Mouse (Mus musculus): Measurements from ENCODE around the gene Rph3al.

Rph3al gene

GRCm38 (mm10) chr11:75938379-75938906 is at the start of gene Rph3al:
Gene Rph3al (minus strand): TSS chr11:75938429.
- DNase-seq, result no peak

- no peak for DNase-seq
Measured at GRCm38 (mm10) chr11:75985948-75986347, 47.7 kb upstream of the Rph3al start.

- DNase-seq, result no peak
Measured at GRCm38 (mm10) chr11:75984581-75984980, 46.4 kb upstream of the Rph3al start.

- DNase-seq, result no peak
Measured at GRCm38 (mm10) chr11:75983194-75983593, 45.0 kb upstream of the Rph3al start.

- DNase-seq, result no peak
Measured at GRCm38 (mm10) chr11:75980413-75980812, 42.2 kb upstream of the Rph3al start.

GRCm38 (mm10) chr11:75978051-75978450 is 39.8 kb upstream of the Rph3al start:
- DNase-seq, result no peak

GRCm38 (mm10) chr11:75976748-75977147 is 38.5 kb upstream of the Rph3al start:
- no peak for DNase-seq

- DNase-seq, result peak; percentile 21
Measured at GRCm38 (mm10) chr11:75973988-75974387, 35.8 kb upstream of the Rph3al start.

GRCm38 (mm10) chr11:75972916-75973567 is 34.8 kb upstream of the Rph3al start:
- no peak for DNase-seq

- DNase-seq, result no peak
Measured at GRCm38 (mm10) chr11:75972188-75972587, 34.0 kb upstream of the Rph3al start.

GRCm38 (mm10) chr11:75970629-75971028 is 32.4 kb upstream of the Rph3al start:
- no peak for DNase-seq

- DNase-seq, result no peak
Measured at GRCm38 (mm10) chr11:75968761-75969160, 30.5 kb upstream of the Rph3al start.

GRCm38 (mm10) chr11:75966401-75967372 is 28.5 kb upstream of the Rph3al start:
- DNase-seq, result peak; percentile 68

GRCm38 (mm10) chr11:75965674-75966400 is 27.6 kb upstream of the Rph3al start:
- peak; percentile 25 for DNase-seq

GRCm38 (mm10) chr11:75964476-75964730 is 26.2 kb upstream of the Rph3al start:
- DNase-seq, result no peak

GRCm38 (mm10) chr11:75963730-75964475 is 25.7 kb upstream of the Rph3al start:
- no peak for DNase-seq

GRCm38 (mm10) chr11:75961782-75962181 is 23.6 kb upstream of the Rph3al start:
- DNase-seq, result no peak

GRCm38 (mm10) chr11:75957124-75957832 is 19.0 kb upstream of the Rph3al start:
- no peak for DNase-seq

- DNase-seq, result no peak
Measured at GRCm38 (mm10) chr11:75956651-75957050, 18.4 kb upstream of the Rph3al start.

GRCm38 (mm10) chr11:75954896-75955295 is 16.7 kb upstream of the Rph3al start:
- DNase-seq, result no peak

- DNase-seq, result no peak
Measured at GRCm38 (mm10) chr11:75951895-75952294, 13.7 kb upstream of the Rph3al start.

- DNase-seq, result no peak
Measured at GRCm38 (mm10) chr11:75950459-75950858, 12.2 kb upstream of the Rph3al start.
